Mouse (Mus musculus) erythroid progenitor cell, adult 5-6 weeks (primary cell): ENCODE measurements around the gene Foxm1. TPM values are rescaled to one million over a fixed set of nuclear protein-coding genes. Genes with fewer than 3 reads are reported as not detected.

ENCODE experiments used
- ATAC-seq: replicated peaks from 2 replicates; pipeline ENCODE4 v1.8.0; 2016; ENCODE audit warnings: moderate number of reproducible peaks, mild to moderate bottlenecking, moderate TSS enrichment, inconsistent platforms; ENCODE audit not compliant: poor library complexity, low FRiP score, severe bottlenecking
- total RNA-seq, 2 experiments: library from RNA; stranded (forward) in 1 of 2; stranded (reverse) in 1 of 2; fragments of 150-400 nt in 1 of 2; fragments of 186-747, 209-891 nt in 1 of 2; gene quantifications; 2 replicates each; pipeline versions ENCODE4 v1.2.3 to v1.2.4; 2015 to 2017; ENCODE audit warnings: low replicate concordance in 2 of 2

Foxm1 gene
- total RNA-seq, 2 experiments from 2014 or later: 90.5 to 131 TPM

DNA sequence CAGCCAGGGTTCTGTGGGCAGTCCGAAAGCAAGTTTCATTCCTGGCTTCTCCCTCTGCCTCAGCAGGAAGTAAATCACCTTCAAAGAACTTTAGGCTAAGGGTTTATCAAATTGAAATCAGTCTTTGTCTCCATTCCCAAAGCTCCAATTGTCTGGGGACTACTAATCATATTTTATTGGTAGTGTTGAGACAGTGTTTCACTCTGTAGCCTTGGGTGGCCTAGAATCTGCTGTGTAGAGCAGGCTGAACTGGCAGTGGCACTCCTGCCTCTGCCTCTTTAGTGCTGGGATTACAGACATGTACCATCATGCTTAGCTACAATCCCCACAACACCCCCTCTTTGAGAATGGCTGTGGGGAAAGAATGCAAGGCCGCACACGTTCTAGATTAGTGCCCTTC is 58.7 kb downstream of the Foxm1 start:
- ATAC-seq: no peak

DNA sequence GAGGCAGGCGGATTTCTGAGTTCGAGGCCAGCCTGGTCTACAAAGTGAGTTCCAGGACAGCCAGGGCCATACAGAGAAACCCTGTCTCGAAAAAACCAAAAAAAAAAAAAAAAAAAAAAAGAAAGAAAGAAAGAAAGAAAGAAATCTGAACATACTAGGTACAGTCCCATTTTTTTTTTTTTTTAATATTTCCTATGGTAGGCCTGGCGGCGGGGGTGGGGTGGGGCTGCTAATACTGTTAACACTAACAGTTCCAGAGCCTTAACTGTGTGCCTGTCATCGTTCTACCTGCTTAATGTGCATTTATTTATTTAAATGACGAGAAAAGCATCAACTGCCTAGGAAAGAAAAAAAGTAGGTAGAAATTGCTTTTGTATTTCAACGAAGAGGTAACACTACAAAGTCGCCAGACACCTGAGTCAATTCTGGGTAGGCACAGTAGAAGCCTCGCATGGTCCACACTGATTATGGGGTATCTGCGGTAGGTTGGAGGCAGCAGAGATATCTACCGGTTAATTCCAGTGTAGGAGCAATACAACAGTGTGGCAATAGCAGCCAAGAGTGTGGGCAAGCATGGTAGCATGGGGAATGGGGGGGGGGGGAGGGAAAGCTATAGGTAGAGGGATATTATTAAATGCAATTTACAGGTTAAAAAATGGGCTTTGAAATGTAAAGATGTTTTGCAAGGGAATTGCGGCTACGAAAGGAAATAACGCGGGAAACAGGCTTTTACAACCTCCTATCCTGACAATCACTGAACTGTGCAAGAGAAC is 60.9 kb downstream of the Foxm1 start:
- ATAC-seq: peak; percentile 40; the same call in 1 of the 2 replicates

DNA sequence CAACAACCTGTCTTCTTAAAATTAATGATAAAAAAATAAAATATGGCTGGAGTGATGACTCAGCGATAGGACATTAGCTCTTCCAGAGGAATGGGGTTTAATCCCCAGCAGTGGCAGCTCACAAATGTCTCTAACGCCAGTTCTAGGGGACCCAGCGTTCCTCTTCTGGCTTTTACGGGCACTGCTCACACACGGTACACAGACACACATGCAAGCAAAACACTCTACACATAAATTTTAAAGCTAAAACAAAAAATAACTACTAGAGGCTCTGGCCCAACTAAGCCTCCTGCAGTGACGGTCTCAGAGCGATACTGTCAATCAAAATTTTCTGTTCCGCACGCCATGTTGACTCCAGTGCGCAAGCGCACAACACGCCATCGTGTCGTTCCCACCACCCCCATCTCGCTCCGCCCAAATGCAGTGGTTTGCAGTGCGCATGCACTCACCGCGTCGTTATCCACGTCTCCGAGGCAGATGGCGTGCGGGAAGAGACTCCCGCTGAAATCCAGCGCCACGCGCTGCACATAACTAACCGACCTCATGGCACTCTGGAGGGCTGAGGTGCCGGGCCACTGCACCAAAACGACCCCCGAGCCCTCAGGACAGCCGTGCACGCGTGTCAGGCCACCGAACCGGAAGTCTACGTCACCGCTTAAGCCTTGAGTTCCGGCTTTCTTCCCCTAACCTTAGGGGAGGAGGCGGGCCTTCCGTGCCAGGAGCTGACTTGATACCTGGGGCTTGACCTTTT is 61.7 kb downstream of the Foxm1 start, which contains the start of gene Itfg2:
Gene Itfg2, minus strand, starts transcription at position 663 of the 751 bp plus-strand sequence.
- ATAC-seq: peak; percentile 97

DNA sequence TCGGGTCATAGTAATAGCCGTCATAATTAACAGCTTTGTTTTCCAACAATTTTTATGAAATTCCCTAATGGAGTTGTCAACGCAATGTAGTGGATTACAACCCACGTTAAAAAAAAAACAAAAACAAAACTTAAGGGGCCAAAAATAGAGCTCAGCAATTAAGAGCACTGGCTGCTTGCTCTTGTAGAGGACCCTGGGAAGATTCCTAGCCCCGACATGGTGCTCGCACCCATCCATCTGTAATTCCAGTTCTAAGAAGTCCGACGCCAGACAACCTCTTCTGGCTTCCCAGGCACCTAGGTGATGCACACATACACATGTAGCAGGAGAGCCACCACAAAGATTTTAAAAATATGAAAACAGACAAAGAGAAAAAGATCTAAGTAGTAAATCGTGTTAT is 62.3 kb downstream of the Foxm1 start:
- no peak for ATAC-seq

Other genes starting within 250 kb of the Foxm1 start
- gene Tspan9, start 219.4 kb upstream of the Foxm1 start, total RNA-seq (2015; ENCODE audit: low replicate concordance): not detected in 2 replicates
- gene Tspan9, start 219.4 kb upstream of the Foxm1 start, total RNA-seq (2017; ENCODE audit: low replicate concordance): 0.39 TPM in 1 of 2 replicates, not detected in the other
- gene Tead4, start 62.1 kb upstream of the Foxm1 start, total RNA-seq (2015; ENCODE audit: low replicate concordance): not detected in 2 replicates
- not detected in 2 replicates for gene Tead4, start 62.1 kb upstream of the Foxm1 start, total RNA-seq (2017; ENCODE audit: low replicate concordance)
- 0.84 and 2.9 TPM in 2 replicates for gene Tulp3, start 7.1 kb upstream of the Foxm1 start, total RNA-seq (2015; ENCODE audit: low replicate concordance)
- 2.3 and 3.0 TPM in 2 replicates for gene Tulp3, start 7.1 kb upstream of the Foxm1 start, total RNA-seq (2017; ENCODE audit: low replicate concordance)
- 141 and 176 TPM in 2 replicates for gene Rhno1, start 56 bp upstream of the Foxm1 start, total RNA-seq (2015; ENCODE audit: low replicate concordance)
- gene Rhno1, start 56 bp upstream of the Foxm1 start, total RNA-seq (2017; ENCODE audit: low replicate concordance): 147 and 174 TPM in 2 replicates
- not detected in 2 replicates for gene Tex52, start 12.5 kb downstream of the Foxm1 start, total RNA-seq (2015; ENCODE audit: low replicate concordance)
- 1.9 and 6.4 TPM in 2 replicates for gene Tex52, start 12.5 kb downstream of the Foxm1 start, total RNA-seq (2017; ENCODE audit: low replicate concordance)
- gene Gm44596, start 12.5 kb downstream of the Foxm1 start, total RNA-seq (2015; ENCODE audit: low replicate concordance): not detected in 2 replicates
- not detected in 2 replicates for gene Gm44596, start 12.5 kb downstream of the Foxm1 start, total RNA-seq (2017; ENCODE audit: low replicate concordance)
- gene Nrip2, start 36.3 kb downstream of the Foxm1 start, total RNA-seq (2015; ENCODE audit: low replicate concordance): not detected in 2 replicates
- gene Nrip2, start 36.3 kb downstream of the Foxm1 start, total RNA-seq (2017; ENCODE audit: low replicate concordance): not detected in 2 replicates
- 3.6 and 37.3 TPM in 2 replicates for gene Itfg2, start 62.0 kb downstream of the Foxm1 start, total RNA-seq (2015; ENCODE audit: low replicate concordance)
- gene Itfg2, start 62.0 kb downstream of the Foxm1 start, total RNA-seq (2017; ENCODE audit: low replicate concordance): 5.9 and 19.5 TPM in 2 replicates
- gene Fkbp4, start 75.7 kb downstream of the Foxm1 start, total RNA-seq (2015; ENCODE audit: low replicate concordance): 18.0 and 23.5 TPM in 2 replicates
- 40.8 and 44.4 TPM in 2 replicates for gene Fkbp4, start 75.7 kb downstream of the Foxm1 start, total RNA-seq (2017; ENCODE audit: low replicate concordance)
- not detected in 2 replicates for gene Pzp, start 163.8 kb downstream of the Foxm1 start, total RNA-seq (2015; ENCODE audit: low replicate concordance)
- not detected in 2 replicates for gene Pzp, start 163.8 kb downstream of the Foxm1 start, total RNA-seq (2017; ENCODE audit: low replicate concordance)
- gene A2ml1, start 218.6 kb downstream of the Foxm1 start, total RNA-seq (2015; ENCODE audit: low replicate concordance): not detected in 2 replicates
- gene A2ml1, start 218.6 kb downstream of the Foxm1 start, total RNA-seq (2017; ENCODE audit: low replicate concordance): not detected in 2 replicates